Comparison of ENCODE assay signal across 11 mouse cellular contexts in genomic region chr11:112976914-112977785, GRCm38 (mm10).
DNase-seq lines count a peak whose midpoint lies in the region; ATAC-seq lines count a peak whose summit lies in the region.
"Had no signal": no experiment of that assay in that cellular context is flagged by ENCODE, and none has a peak within 500 bp of the region (broad histone marks: within the 10 kb centered on the region; RNA-seq: fewer than 3 reads in every experiment).

No protein-coding gene starts in this region.

- 9% methylated on average over 12 of the region's 12 CpGs for WGBS in midbrain, embryonic 13.5 days

- 0 out of 2 replicates have a peak, but pooled peaks cover 6% of the 10 kb centered on the region for H3K27me3 ChIP-seq in midbrain, embryonic 13.5 days

- peak; percentile 91 for ATAC-seq in midbrain, embryonic 13.5 days

- peak; percentile 40 to 51 for DNase-seq in cerebellum, postnatal 10 days
- DNase-seq in cerebellum, postnatal 36 days, result no peak
- peak; percentile 72 for DNase-seq in embryo, embryonic 10.5 days (ENCODE audit: low spot score)
- DNase-seq in forelimb bud, embryonic 11.5 days (ENCODE audit: low read depth, low spot score), result peak; percentile 64
- no peak for DNase-seq in adrenal gland, postnatal 14 days
- DNase-seq in testis, postnatal 10 days (ENCODE audit: low spot score), result no peak
- no peak for DNase-seq in cerebellum, adult 18-20 months
- DNase-seq: adrenal gland, postnatal 25 days had no signal

- H3K36me3 ChIP-seq in midbrain, embryonic 13.5 days, result no peaks in the 10 kb centered on the region
- H3K36me3 ChIP-seq: heart, embryonic 13.5 days had no signal

- peak overlapping the region; percentile 21; the same call in 1 of the 2 replicates for H3K4me2 ChIP-seq in midbrain, embryonic 13.5 days (replicated peaks)
- H3K4me2 ChIP-seq: heart, embryonic 13.5 days; liver, embryonic 11.5 days had no signal

- 0 out of 2 replicates have a peak overlapping the region, but pooled peaks have one; percentile 29 for H3K9ac ChIP-seq in midbrain, embryonic 13.5 days (replicated peaks)
- H3K9ac ChIP-seq: heart, embryonic 13.5 days had no signal

- H3K4me3 ChIP-seq in midbrain, embryonic 13.5 days (replicated peaks), result no peak overlapping the region
- H3K4me3 ChIP-seq: heart, embryonic 13.5 days had no signal

- peaks cover 34% of the 10 kb centered on the region for H3K4me1 ChIP-seq in midbrain, embryonic 13.5 days (replicated peaks)

- no peaks in the 10 kb centered on the region for H3K9me3 ChIP-seq in midbrain, embryonic 13.5 days
- H3K9me3 ChIP-seq: heart, embryonic 13.5 days had no signal

- peak overlapping the region; percentile 61 for H3K27ac ChIP-seq in midbrain, embryonic 13.5 days
- H3K27ac ChIP-seq: heart, embryonic 13.5 days had no signal

Comparison
In these comparisons a context has a peak if more than half of its experiments do, and no peak if none do; other contexts are left out.
1. DNase-seq: peak in cerebellum, postnatal 10 days (2 of 2), embryo, embryonic 10.5 days (single experiment) and forelimb bud, embryonic 11.5 days (single experiment); none in cerebellum, postnatal 36 days (0 of 2), adrenal gland, postnatal 14 days (single experiment), testis, postnatal 10 days (single experiment) and cerebellum, adult 18-20 months (0 of 2).